Mouse (Mus musculus): ENCODE measurements around the gene Irs1.

DNA sequence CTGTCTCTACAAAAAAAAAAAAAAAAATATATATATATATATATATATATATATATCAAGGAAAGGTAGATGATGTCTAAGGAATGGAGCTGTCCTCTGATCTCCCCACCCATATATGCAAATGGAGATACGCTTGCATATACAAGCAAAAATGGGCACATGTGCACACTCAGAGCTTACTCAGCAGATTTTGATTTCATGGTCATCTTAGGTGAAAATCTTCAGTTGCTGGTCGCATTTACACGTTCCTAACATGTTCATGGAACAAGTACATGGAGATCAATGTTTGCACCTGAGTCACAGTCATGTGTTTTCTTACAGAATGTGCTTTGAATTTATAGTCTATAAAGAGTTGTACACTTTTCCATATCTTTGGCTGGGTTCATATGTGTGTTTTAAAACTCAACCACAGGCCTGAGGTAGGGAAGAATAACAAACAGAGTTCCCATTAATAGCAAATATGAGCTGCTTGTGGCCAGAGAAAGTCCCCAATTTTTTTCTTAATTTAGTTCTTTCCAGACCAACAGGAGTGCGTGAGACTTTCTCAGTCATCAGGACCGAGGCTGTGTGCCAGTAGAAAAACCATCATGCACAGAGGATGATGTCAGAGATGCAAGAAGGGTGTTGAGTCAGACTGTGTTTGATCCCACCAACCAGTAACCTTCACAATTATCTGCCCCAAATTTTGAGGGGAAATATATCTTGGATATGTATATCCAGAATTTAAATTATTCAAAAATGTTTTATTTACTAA, 68.0 kb downstream of the Irs1 start:
- TF ChIP-seq CHD2 (IDR thresholded peaks at IDR 0.05; ENCODE audit: low read length) (no peak), ZC3H11A (IDR thresholded peaks at IDR 0.05; ENCODE audit: low read depth, low read length) (no peak), MAZ (IDR thresholded peaks at IDR 0.05; ENCODE audit: low read depth, low read length) (no peak), POLR2A (IDR thresholded peaks at IDR 0.05; ENCODE audit: control insufficient read depth in 1 of 2, insufficient read depth in 1 of 2, low read depth in 1 of 2, low read length in 2 of 2, poor library complexity in 1 of 2) (no peak)

Data from MEL (cell line).